Mouse (Mus musculus) MEL (cell line): ENCODE measurements around the gene Cblc. TPM values are rescaled to one million over a fixed set of nuclear protein-coding genes. Genes with fewer than 3 reads are reported as not detected.

ENCODE experiments used
- DNase-seq: peaks from one replicate; pipeline ENCODE4 v3.0.0; 2011; ENCODE audit warnings: low read depth, low spot score
- H3K27ac ChIP-seq: 2 replicates; pipeline ENCODE4 v1.5.1; 2012; ENCODE audit warnings: low read depth, mild to moderate bottlenecking, control low read depth, low read length, moderate library complexity; ENCODE audit not compliant: control insufficient read depth
- H3K27me3 ChIP-seq, 2 experiments: fragments of 150-350 bp in 1 of 2; sonication (generic) in 1 of 2; 2 replicates each; pipeline ENCODE4 v1.6.1; 2012; ENCODE audit warnings: low read length in 2 of 2, mild to moderate bottlenecking in 2 of 2, improper control_type of control experiment in 1 of 2, moderate library complexity in 1 of 2; ENCODE audit not compliant: insufficient read depth in 2 of 2, control insufficient read depth in 1 of 2
- H3K36me3 ChIP-seq, 2 experiments: 2 replicates each; pipeline ENCODE4 v1.6.1; 2012 to 2014; ENCODE audit warnings: low read length in 2 of 2, improper control_type of control experiment in 1 of 2, inconsistent platforms in 1 of 2, mild to moderate bottlenecking in 1 of 2; ENCODE audit not compliant: insufficient read depth in 2 of 2, control insufficient read depth in 1 of 2
- H3K4me1 ChIP-seq, 2 experiments: fragments of 150-350 bp in 1 of 2; sonication (generic) in 1 of 2; 2 replicates each; pipeline ENCODE4 v1.6.1; 2012; ENCODE audit warnings: low read length in 2 of 2, improper control_type of control experiment in 1 of 2, mild to moderate bottlenecking in 1 of 2; ENCODE audit not compliant: insufficient read depth in 2 of 2, control insufficient read depth in 1 of 2
- H3K4me3 ChIP-seq, 2 experiments: fragments of 150-350 bp in 1 of 2; sonication (generic) in 1 of 2; 2 replicates each; pipeline ENCODE4 v1.5.1; 2012; ENCODE audit warnings: low read depth in 2 of 2, low read length in 2 of 2, mild to moderate bottlenecking in 2 of 2, moderate library complexity in 2 of 2, control low read depth in 1 of 2, improper control_type of control experiment in 1 of 2; ENCODE audit not compliant: control insufficient read depth in 1 of 2, insufficient read depth in 1 of 2
- H3K79me2 ChIP-seq: 2 replicates; pipeline ENCODE4 v1.6.1; 2012; ENCODE audit warnings: mild to moderate bottlenecking, low read length, moderate library complexity; ENCODE audit not compliant: control insufficient read depth, poor library complexity, insufficient read depth
- H3K9ac ChIP-seq: 2 replicates; pipeline ENCODE4 v1.6.1; 2012; ENCODE audit warnings: low read depth, mild to moderate bottlenecking, control low read depth, low read length, moderate library complexity; ENCODE audit not compliant: control insufficient read depth, poor library complexity, severe bottlenecking
- H3K9me3 ChIP-seq: fragments of 150-350 bp; sonication (generic); replicated peaks from 2 replicates; pipeline ENCODE4 v1.6.1; 2012; ENCODE audit warnings: mild to moderate bottlenecking, low read length, improper control_type of control experiment, moderate library complexity; ENCODE audit not compliant: insufficient read depth
- CHD1 ChIP-seq: IDR thresholded peaks from 2 replicates; pipeline ENCODE4 v1.6.1; 2012; ENCODE audit warnings: low read depth, mild to moderate bottlenecking, inconsistent platforms, low read length, improper control_type of control experiment
- CHD2 ChIP-seq: IDR thresholded peaks from 2 replicates; pipeline ENCODE4 v1.6.1; 2011; ENCODE audit warnings: low read length, improper control_type of control experiment
- CTCF ChIP-seq, 3 experiments: IDR thresholded peaks in 2 of 3; conservative IDR thresholded peaks in 1 of 3; 2 replicates each; pipeline ENCODE4 v1.5.1; 2011 to 2012; ENCODE audit warnings: low read length in 3 of 3, low read depth in 2 of 3, mild to moderate bottlenecking in 2 of 3, improper control_type of control experiment in 1 of 3, inconsistent platforms in 1 of 3, mixed read lengths in 1 of 3, moderate library complexity in 1 of 3; ENCODE audit not compliant: control insufficient read depth in 1 of 3, insufficient read depth in 1 of 3, poor library complexity in 1 of 3, severe bottlenecking in 1 of 3
- ELF1 ChIP-seq: IDR thresholded peaks from 2 replicates; pipeline ENCODE4 v1.6.1; 2014; ENCODE audit warnings: low read depth, mild to moderate bottlenecking, inconsistent platforms, low read length, improper control_type of control experiment, moderate library complexity
- ETS1 ChIP-seq: IDR thresholded peaks from 2 replicates; pipeline ENCODE4 v1.6.1; 2012; ENCODE audit warnings: low read depth, mild to moderate bottlenecking, inconsistent platforms, low read length, improper control_type of control experiment, moderate library complexity
- MAX ChIP-seq: IDR thresholded peaks from 2 replicates; pipeline ENCODE4 v1.6.1; 2011; ENCODE audit warnings: low read length, improper control_type of control experiment
- MAZ ChIP-seq: IDR thresholded peaks from 2 replicates; pipeline ENCODE4 v1.6.1; 2012; ENCODE audit warnings: low read depth, mild to moderate bottlenecking, inconsistent platforms, low read length, improper control_type of control experiment
- MEF2A ChIP-seq: IDR thresholded peaks from 2 replicates; pipeline ENCODE4 v1.6.1; 2014; ENCODE audit warnings: low read depth, mild to moderate bottlenecking, inconsistent platforms, low read length, improper control_type of control experiment; ENCODE audit not compliant: poor library complexity, insufficient replicate concordance, severe bottlenecking; ENCODE audit errors: extremely low read depth
- NELFE ChIP-seq: IDR thresholded peaks from 2 replicates; pipeline ENCODE4 v1.6.1; 2011; ENCODE audit warnings: low read depth, low read length, improper control_type of control experiment
- NRF1 ChIP-seq: IDR thresholded peaks from 2 replicates; pipeline ENCODE4 v1.6.1; 2014; ENCODE audit warnings: low read depth, mild to moderate bottlenecking, inconsistent platforms, low read length, improper control_type of control experiment, moderate library complexity; ENCODE audit not compliant: poor library complexity, insufficient read depth, severe bottlenecking
- POLR2A ChIP-seq, 2 experiments: IDR thresholded peaks; 2 replicates each; pipeline ENCODE4 v1.6.1; 2011 to 2012; ENCODE audit warnings: low read length in 2 of 2, mild to moderate bottlenecking in 2 of 2, control low read depth in 1 of 2, improper control_type of control experiment in 1 of 2, low read depth in 1 of 2, moderate library complexity in 1 of 2; ENCODE audit not compliant: control insufficient read depth in 1 of 2, insufficient read depth in 1 of 2, poor library complexity in 1 of 2
- SMC3 ChIP-seq: IDR thresholded peaks from 2 replicates; pipeline ENCODE4 v1.6.1; 2011; ENCODE audit warnings: low read depth, low read length, improper control_type of control experiment
- TBP ChIP-seq: IDR thresholded peaks from 2 replicates; pipeline ENCODE4 v1.8.0; 2011; ENCODE audit warnings: low read depth, low read length, improper control_type of control experiment
- TCF12 ChIP-seq: IDR thresholded peaks from 2 replicates; pipeline ENCODE4 v1.6.1; 2014; ENCODE audit warnings: low read depth, mild to moderate bottlenecking, inconsistent platforms, low read length, improper control_type of control experiment, moderate library complexity
- UBTF ChIP-seq: IDR thresholded peaks from 2 replicates; pipeline ENCODE4 v1.6.1; 2012; ENCODE audit warnings: low read depth, mild to moderate bottlenecking, inconsistent platforms, low read length, improper control_type of control experiment, moderate library complexity, borderline replicate concordance; ENCODE audit not compliant: insufficient read depth
- ZKSCAN1 ChIP-seq: IDR thresholded peaks from 2 replicates; pipeline ENCODE4 v1.6.1; 2012; ENCODE audit warnings: low read depth, mild to moderate bottlenecking, inconsistent platforms, low read length, improper control_type of control experiment, moderate library complexity
- ZMIZ1 ChIP-seq: IDR thresholded peaks from 2 replicates; pipeline ENCODE4 v1.6.1; 2012; ENCODE audit warnings: low read depth, mild to moderate bottlenecking, inconsistent platforms, low read length, improper control_type of control experiment, moderate library complexity
- polyA plus RNA-seq, 2 experiments: library from polyadenylated mRNA; stranded (reverse) in 1 of 2; unstranded in 1 of 2; fragments of >175 nt in 1 of 2; fragments of >200 nt in 1 of 2; gene quantifications; 2 replicates each; pipeline versions ENCODE4 v1.2.1 to v1.2.4; 2012; ENCODE audit warnings: low replicate concordance in 2 of 2, low read depth in 1 of 2; ENCODE audit not compliant: insufficient read length in 2 of 2, insufficient read depth in 1 of 2, missing spikeins in 1 of 2
- total RNA-seq: library from RNA; depleted of rRNA; stranded (reverse); fragments of 300-350 nt; gene quantifications from 2 replicates; pipeline ENCODE4 v1.2.3, GENCODE M21; 2012

Gene Cblc
- total and polyA plus RNA-seq, 3 experiments: not detected

DNA sequence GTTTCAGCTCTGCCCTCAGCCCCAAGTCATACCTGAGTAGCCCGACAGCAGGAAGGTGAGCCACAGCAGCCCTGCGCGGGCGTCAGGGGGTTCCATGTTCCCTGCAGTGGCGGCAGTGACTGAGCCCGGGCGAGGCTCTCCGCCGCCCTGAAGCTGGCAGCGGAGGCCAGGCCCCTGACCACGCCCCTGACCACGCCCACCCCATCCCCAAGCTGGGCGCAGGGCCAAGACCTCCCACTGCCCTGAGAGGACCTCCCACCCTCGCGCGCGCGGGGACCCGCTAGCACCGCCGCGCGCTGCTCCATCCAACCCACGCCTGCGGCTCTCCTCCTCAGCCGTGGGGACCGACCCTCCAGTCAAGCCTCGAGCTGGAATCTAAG lies 26.2 kb downstream of the Cblc start:
- H3K36me3 ChIP-seq: no peaks in the 10 kb centered on the region
- no peaks in the 10 kb centered on the region for H3K79me2 ChIP-seq
- H3K9me3 ChIP-seq: no peaks in the 10 kb centered on the region
- peak overlapping the region; percentile 68 for H3K9ac ChIP-seq
- no peaks in the 10 kb centered on the region; a peak in 1 of 4 replicates for H3K27me3 ChIP-seq
- H3K4me3 ChIP-seq: peak overlapping the region; percentile 52 to 84
- TF ChIP-seq CHD2: no peak
- no peak for TF ChIP-seq CHD1
- no peak for TF ChIP-seq CTCF (IDR thresholded peaks at IDR 0.05 in 2 of 3, conservative IDR thresholded peaks at IDR 0.05 in 1 of 3; ENCODE audit: control insufficient read depth in 1 of 3, insufficient read depth in 1 of 3, low read depth in 2 of 3, low read length in 3 of 3, poor library complexity in 1 of 3, severe bottlenecking in 1 of 3)
- peak; percentile 35 to 62; a peak in 2 of 4 replicates for TF ChIP-seq POLR2A (IDR thresholded peaks at IDR 0.05; ENCODE audit: control insufficient read depth in 1 of 2, insufficient read depth in 1 of 2, low read depth in 1 of 2, low read length in 2 of 2, poor library complexity in 1 of 2)
- TF ChIP-seq ZMIZ1: peak; percentile 41; the same call in 1 of the 2 replicates
- 0 out of 2 replicates have a peak, but pooled peaks have one; percentile 41 for TF ChIP-seq MAZ
- TF ChIP-seq NELFE: peak; percentile 55
- DNase-seq: peak; percentile 76
- H3K4me1 ChIP-seq: peaks cover 4 to 10% of the 10 kb centered on the region in 2 experiments; a peak in 3 of 4 replicates
- no peak overlapping the region for H3K27ac ChIP-seq

DNA sequence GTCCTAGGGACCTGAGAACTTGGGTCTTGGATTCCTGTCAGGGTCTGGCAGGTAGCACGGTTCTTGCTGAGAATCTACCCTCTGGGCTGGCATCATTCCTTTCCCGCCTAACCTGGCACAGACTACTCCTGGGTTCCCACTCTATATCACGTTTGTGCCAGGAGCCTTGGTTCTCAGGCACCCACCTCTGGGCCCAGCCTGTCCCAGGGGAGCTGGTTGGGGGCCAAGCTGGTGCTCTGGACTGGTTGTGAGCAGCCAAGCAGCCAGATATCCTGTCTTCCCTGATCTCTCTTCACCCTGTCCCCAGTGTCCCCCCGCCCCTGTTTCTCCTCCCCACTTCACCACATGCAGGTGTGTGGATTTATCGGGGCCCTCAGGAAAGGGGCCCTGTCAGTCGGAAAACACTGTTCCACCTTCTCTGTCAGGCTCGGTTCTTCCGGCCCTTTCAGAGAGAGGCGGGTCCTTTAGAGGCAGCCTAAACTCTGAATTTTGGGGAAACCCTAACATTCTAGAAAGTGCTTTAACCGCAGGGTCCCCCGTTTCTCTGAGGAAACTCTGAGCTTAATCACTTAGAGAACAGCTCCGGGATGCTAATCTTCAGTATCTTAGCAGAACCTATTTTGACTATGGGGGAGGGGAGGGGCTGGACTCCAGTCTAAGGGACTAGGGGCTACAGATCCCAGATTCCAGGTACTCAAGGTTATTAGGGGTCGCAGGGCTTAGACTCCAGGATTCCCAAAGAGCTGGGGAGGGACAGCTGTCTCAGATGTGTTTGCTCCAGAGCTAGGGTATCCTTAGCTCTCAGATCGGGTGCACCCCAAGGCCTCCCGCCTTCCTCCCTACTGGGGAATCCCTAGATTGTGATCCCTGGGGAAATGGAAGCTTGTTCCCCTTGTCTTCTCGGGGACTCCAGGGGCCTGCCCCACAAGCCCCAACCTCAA lies 26.9 kb downstream of the Cblc start:
- Histone ChIP-seq H3K79me2 (no peaks in the 10 kb centered on the region), H3K27ac (no peak overlapping the region), H3K9ac (peak overlapping the region; percentile 68), H3K36me3 (no peaks in the 10 kb centered on the region), H3K4me3 (peak overlapping the region; percentile 52 to 84), H3K4me1 (peaks cover 4 to 10% of the 10 kb centered on the region in 2 experiments; a peak in 3 of 4 replicates), H3K9me3 (no peaks in the 10 kb centered on the region), H3K27me3 (no peaks in the 10 kb centered on the region; a peak in 1 of 4 replicates)
- peak; percentile 48 for DNase-seq
- TF ChIP-seq TCF12 (0 out of 2 replicates have a peak, but pooled peaks have one; percentile 17), TBP (0 out of 2 replicates have a peak, but pooled peaks have one; percentile 25), ELF1 (no peak)

DNA sequence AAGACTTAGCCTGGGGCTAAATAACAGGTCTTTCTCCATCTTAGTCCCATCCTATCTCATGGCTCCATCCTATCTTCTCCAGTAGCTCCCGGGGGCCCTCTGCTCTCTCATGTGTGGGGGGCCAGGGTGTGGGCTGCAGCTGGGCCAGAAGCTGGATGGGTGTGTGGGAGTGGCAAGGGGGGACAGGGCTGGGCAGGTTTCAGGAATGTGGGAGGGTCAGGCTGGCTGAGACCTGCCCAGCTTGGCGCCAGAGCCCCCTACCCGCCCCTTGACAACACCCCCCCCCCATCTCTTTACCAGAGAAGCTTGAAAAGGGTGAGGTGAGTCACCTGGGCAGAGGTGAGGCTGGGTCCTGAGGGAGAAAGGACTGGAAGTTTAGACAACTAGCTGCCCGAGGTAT lies 27.6 kb downstream of the Cblc start:
- Histone ChIP-seq H3K9ac (no peak overlapping the region), H3K27me3 (no peaks in the 10 kb centered on the region; a peak in 1 of 4 replicates)

More for the DNA sequence above, 27.6 kb downstream of the Cblc start:
- H3K27ac ChIP-seq: no peak overlapping the region
- no peaks in the 10 kb centered on the region for H3K9me3 ChIP-seq
- H3K36me3 ChIP-seq: no peaks in the 10 kb centered on the region
- H3K79me2 ChIP-seq: no peaks in the 10 kb centered on the region
- H3K4me3 ChIP-seq: no peak overlapping the region
- no peak for TF ChIP-seq MAX
- TF ChIP-seq UBTF: no peak
- TF ChIP-seq ZMIZ1: no peak
- no peak for TF ChIP-seq TBP
- TF ChIP-seq ZKSCAN1: no peak
- no peak for TF ChIP-seq SMC3
- no peak for TF ChIP-seq TCF12
- TF ChIP-seq POLR2A (IDR thresholded peaks at IDR 0.05; ENCODE audit: control insufficient read depth in 1 of 2, insufficient read depth in 1 of 2, low read depth in 1 of 2, low read length in 2 of 2, poor library complexity in 1 of 2): no peak
- no peak for TF ChIP-seq NELFE
- no peak for TF ChIP-seq ETS1
- no peak for TF ChIP-seq MEF2A
- no peak for TF ChIP-seq NRF1
- no peak for DNase-seq
- H3K4me1 ChIP-seq: peaks cover 4 to 10% of the 10 kb centered on the region in 2 experiments; a peak in 3 of 4 replicates
